Mouse (Mus musculus) cerebellum, adult 2 months (tissue): ENCODE measurements around the gene Exoc3l2. TPM values are rescaled to one million over a fixed set of nuclear protein-coding genes. Genes with fewer than 3 reads are reported as not detected.
"Not testable (repeated sequence)": the region's sequence is repeated elsewhere in the genome, so short reads cannot be mapped to it uniquely, and the experiment has no call there.

Experiments
- DNase-seq, 2 experiments: peaks; one replicate each; pipeline ENCODE4 v3.0.0; 2021
- H3K27ac ChIP-seq: fragments of 200-500 bp; 2 replicates; pipeline ENCODE4 v1.5.1; 2012; ENCODE audit warnings: low read length, control low read depth, inconsistent platforms; ENCODE audit not compliant: insufficient read depth
- H3K27me3 ChIP-seq: fragments of 200-500 bp; 2 replicates; pipeline ENCODE4 v1.6.1; 2012; ENCODE audit warnings: inconsistent platforms, mild to moderate bottlenecking, low read length, moderate library complexity; ENCODE audit not compliant: control insufficient read depth, insufficient read depth
- H3K4me1 ChIP-seq: fragments of 200-500 bp; 2 replicates; pipeline ENCODE4 v1.6.1; 2011; ENCODE audit warnings: low read length; ENCODE audit not compliant: control insufficient read depth, insufficient read depth
- H3K4me3 ChIP-seq: fragments of 200-500 bp; replicated peaks from 2 replicates; pipeline ENCODE3; 2011; ENCODE audit warnings: mild to moderate bottlenecking, low read depth, low read length, control low read depth; ENCODE audit not compliant: insufficient read depth
- CTCF ChIP-seq: fragments of 200-500 bp; IDR thresholded peaks from 2 replicates; pipeline ENCODE4 v1.5.1; 2011; ENCODE audit warnings: low read depth, mild to moderate bottlenecking, control low read depth, low read length, moderate library complexity, borderline replicate concordance; ENCODE audit not compliant: insufficient read depth
- POLR2A ChIP-seq: fragments of 200-500 bp; IDR thresholded peaks from 2 replicates; pipeline ENCODE4 v1.6.1; 2011; ENCODE audit warnings: low read length, control low read depth, borderline replicate concordance; ENCODE audit not compliant: insufficient read depth
- WGBS: fragments of 180-500 bp; shearing (Covaris S2); methylation state at CpG from one replicate; pipeline ENCODE4 v1.1.7; 2018; 5-methylcytosine and 5-hydroxymethylcytosine counted together
- polyA plus RNA-seq: library from polyadenylated mRNA; depleted of rRNA; stranded (reverse); fragments of >200 nt; gene quantifications from 2 replicates; pipeline ENCODE4 v1.2.3, GENCODE M21; 2012

The Exoc3l2 gene
- polyA plus RNA-seq, 1 experiment = 0.21 TPM

DNA sequence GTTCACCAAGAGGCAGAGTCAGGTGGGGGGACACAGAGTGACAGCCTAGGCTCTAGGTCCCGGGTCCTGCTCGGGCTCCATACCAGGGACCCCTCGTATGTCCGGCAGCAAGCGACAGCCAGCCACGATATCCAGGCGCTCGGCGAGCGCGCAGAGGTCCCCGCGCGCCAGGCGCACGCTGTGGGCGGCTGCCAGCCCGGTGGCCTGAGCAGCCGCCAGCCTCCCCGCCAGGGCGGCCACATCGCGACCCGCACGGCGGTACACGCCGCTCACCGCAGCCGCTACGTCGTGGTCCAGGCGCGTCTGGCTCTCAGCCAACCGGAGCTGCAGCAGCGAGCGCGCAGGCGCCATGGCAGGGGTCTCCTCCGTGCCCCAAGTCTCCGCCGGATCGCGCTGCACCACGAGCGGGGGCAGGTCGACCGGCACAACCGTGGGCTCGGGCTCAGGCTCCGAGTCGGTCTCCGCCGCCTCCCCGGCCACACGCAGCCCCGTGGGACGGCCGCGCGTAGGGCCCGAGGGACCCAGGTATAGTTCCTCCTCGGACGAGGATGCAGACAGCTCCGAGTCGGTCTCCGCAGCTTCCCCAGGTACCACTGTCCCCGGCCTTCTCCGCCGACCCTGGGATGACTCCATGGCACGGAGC, 44.0 kb downstream of the Exoc3l2 start:
- TF ChIP-seq POLR2A = no peak
- no peak for TF ChIP-seq CTCF
- H3K27ac ChIP-seq = no peak overlapping the region
- no peaks in the 10 kb centered on the region for H3K27me3 ChIP-seq
- peak; percentile 38 to 43 for DNase-seq
- peak overlapping the region; percentile 94 for H3K4me3 ChIP-seq
- 2% methylated on average over 71 of the region's 71 CpGs for WGBS
- peaks cover 7% of the 10 kb centered on the region; the same call in 1 of the 2 replicates for H3K4me1 ChIP-seq

DNA sequence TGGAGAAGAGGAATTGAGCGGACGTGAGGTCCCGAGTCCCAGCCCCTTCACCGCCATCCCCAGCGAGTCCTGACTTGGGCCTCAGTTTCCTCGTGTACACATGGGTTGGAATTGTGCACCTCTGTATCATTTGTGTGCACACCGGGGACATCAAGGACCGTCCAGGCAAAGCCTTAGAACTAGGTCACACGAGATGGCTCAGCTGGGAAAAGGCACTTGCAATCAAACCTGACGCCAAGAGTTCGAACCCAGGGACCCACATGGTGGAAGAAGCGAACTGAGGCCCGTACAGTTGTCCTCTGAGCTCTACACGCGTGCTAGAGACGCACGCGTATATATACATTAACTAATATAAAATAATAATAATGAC, 44.5 kb downstream of the Exoc3l2 start:
- DNase-seq = no peak
- Histone ChIP-seq H3K27me3 (no peaks in the 10 kb centered on the region), H3K4me3 (peak overlapping the region; percentile 94), H3K4me1 (peaks cover 7% of the 10 kb centered on the region; the same call in 1 of the 2 replicates), H3K27ac (no peak overlapping the region)
- TF ChIP-seq CTCF (no peak), POLR2A (no peak)
- WGBS = 3% methylated on average over 18 of the region's 18 CpGs

DNA sequence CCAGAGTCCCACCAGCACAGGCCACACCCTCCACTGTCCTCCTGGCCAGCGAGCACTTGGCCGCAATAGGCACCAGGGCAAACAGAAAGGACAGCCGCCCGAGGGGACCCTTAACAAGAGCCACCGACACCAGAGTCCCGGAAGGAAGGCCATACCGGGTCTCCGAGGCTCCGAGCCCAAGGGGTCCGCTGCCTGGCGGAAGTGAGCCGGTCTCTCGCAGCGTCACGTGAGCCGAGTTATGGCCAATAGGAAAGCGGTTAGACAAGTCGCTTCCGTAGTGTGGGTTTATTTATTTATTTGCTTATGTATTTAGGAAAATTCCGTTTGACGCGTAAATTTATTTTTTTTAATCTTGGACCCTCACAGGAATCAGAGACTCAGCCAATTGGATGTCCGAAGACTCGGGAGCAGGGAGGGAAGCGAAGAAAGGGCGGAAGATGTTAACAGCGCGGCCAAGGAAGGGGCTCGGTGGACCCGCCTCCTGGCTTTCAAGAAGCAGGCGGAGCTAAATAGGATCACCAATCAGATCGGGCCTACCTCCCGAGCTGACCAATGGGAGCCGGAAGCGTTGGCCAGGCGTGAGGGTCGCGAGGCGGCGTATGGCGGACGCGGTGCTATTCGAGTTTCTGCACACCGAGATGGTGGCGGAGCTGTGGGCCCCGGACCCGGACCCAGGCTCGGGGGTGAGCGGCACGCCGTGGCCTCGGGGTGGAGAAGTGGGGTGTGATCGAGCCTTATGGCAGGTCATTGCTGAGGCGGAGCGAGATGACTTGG, 45.2 kb downstream of the Exoc3l2 start, which contains the start of the genes Bloc1s3 and Trappc6a:
Bloc1s3 (minus strand) TSS at position 218 of the 774 bp plus-strand sequence.
Trappc6a (plus strand) TSS at position 246 of the 774 bp plus-strand sequence.
- H3K27me3 ChIP-seq = no peaks in the 10 kb centered on the region
- WGBS = under 1% methylated on average over 56 of the region's 56 CpGs
- H3K4me1 ChIP-seq = peaks cover 7% of the 10 kb centered on the region; the same call in 1 of the 2 replicates
- TF ChIP-seq CTCF (no peak), POLR2A (peak; percentile 51; the same call in 1 of the 2 replicates)
- peak; percentile 94 to 95 for DNase-seq
- peak within 1 kb of the TSS; percentile 29; the same call in 1 of the 2 replicates for H3K27ac ChIP-seq
- peak within 1 kb of the TSS; percentile 94 for H3K4me3 ChIP-seq

DNA sequence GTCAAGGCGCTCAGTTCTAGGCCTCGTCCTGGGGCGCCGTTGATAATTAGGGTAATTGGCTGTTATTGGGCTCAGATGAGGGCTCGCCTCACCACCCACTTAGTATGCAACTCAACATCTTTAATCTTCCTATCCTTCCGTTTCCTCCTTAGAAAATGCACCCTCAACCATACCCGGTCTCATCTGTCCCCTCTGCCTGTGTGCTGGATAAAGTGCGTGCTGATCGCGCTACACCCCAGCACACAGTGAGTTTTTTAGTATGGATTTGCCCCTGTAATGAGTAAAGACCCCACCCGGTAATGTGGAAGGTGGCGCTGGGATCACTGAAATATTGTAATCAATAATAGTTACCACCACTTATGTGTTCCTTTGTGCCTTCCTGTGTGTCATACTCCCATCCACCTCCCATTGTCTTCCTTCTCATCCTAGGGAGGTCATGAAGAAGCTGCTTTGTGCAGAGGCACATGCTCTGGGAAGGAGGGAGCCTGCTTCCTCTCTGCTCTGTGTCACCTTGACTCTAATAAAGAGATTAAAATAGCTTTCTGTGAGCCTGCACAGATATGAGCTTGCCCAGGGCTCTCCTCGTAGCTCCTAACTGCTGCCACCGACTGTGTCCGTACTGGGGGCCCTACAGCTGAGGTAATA, 45.9 kb downstream of the Exoc3l2 start:
- H3K4me1 ChIP-seq = 0 out of 2 replicates have a peak, but pooled peaks cover 4% of the 10 kb centered on the region
- peak overlapping the region; percentile 29; the same call in 1 of the 2 replicates for H3K27ac ChIP-seq
- WGBS = 3% methylated on average over 15 of the region's 15 CpGs
- no peak for DNase-seq
- H3K4me3 ChIP-seq = peak overlapping the region; percentile 94
- H3K27me3 ChIP-seq = no peaks in the 10 kb centered on the region
- TF ChIP-seq CTCF (no peak), POLR2A (no peak)

DNA sequence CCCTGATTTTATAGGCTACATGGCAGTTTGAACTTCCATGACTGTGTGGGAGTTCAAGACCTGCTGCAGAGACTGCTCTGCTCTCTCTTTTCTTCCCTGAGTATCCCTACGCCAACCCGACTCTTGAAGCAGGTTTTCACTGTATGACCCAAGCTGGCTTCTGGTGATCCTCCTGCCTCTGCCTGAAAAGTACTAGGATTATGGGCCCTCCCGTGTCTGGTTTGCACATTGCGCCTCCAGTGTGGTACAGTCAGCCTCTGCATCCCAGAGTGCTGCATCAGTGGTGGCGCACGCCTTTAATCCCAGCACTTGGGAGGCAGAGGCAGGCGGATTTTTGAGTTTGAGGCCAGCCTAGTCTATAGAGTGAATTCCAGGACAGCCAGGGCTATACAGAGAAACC, 46.7 kb downstream of the Exoc3l2 start:
- no peaks in the 10 kb centered on the region for H3K27me3 ChIP-seq

DNA sequence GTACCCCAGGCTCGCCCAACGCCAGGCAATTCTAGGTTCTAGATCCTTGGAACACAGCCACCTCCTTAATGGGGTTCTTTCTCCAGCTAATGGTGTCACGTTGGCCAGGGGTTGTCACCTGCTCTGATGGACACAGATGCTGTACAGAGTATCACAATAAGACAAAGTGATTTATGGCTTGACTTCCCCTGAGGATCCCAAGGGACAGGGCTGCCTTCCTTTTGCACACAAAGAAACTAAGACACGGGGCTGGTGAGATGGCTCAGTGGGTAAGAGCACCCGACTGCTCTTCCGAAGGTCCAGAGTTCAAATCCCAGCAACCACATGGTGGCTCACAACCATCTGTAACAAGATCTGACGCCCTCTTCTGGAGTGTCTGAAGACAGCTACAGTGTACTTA, 48.8 kb downstream of the Exoc3l2 start:
- not testable (repeated sequence) for H3K27ac ChIP-seq, H3K4me3 ChIP-seq, DNase-seq, H3K27me3 ChIP-seq, H3K4me1 ChIP-seq
- 83% methylated on average over 6 of the region's 7 CpGs for WGBS

More for the DNA sequence above, 46.7 kb downstream of the Exoc3l2 start:
- 93% methylated on average over 7 of the region's 7 CpGs for WGBS
- no peak for DNase-seq
- Histone ChIP-seq H3K4me3 (no peak overlapping the region), H3K4me1 (0 out of 2 replicates have a peak, but pooled peaks cover 4% of the 10 kb centered on the region), H3K27ac (no peak overlapping the region)
- TF ChIP-seq CTCF = no peak
- no peak for TF ChIP-seq POLR2A

DNA sequence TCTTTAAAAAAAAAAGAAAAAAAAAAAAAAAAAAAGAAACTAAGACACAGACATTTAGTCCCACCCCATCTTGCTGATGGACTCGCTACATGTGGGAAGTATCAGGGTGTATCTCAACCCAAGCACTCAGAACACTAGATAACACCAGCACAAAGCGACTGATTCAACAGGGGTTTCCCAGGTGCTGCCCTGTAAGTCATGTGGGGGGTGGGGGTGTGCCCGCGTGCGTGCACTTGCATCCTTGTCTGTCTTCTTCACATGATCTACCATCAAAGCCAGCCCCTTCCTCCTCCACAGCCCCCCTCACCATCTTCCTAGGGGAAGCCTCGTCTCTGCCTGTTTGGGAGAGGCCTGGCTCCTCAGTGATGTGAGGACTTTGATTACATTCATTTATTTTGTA, 49.2 kb downstream of the Exoc3l2 start:
- DNase-seq = no peak
- peaks cover 8% of the 10 kb centered on the region for H3K4me1 ChIP-seq
- H3K27ac ChIP-seq = no peak overlapping the region
- TF ChIP-seq CTCF (no peak), POLR2A (no peak)
- H3K4me3 ChIP-seq = no peak overlapping the region
- 81% methylated on average over 6 of the region's 6 CpGs for WGBS
- H3K27me3 ChIP-seq = no peaks in the 10 kb centered on the region
